Mouse (Mus musculus): ENCODE measurements around the gene Focad.

DNA sequence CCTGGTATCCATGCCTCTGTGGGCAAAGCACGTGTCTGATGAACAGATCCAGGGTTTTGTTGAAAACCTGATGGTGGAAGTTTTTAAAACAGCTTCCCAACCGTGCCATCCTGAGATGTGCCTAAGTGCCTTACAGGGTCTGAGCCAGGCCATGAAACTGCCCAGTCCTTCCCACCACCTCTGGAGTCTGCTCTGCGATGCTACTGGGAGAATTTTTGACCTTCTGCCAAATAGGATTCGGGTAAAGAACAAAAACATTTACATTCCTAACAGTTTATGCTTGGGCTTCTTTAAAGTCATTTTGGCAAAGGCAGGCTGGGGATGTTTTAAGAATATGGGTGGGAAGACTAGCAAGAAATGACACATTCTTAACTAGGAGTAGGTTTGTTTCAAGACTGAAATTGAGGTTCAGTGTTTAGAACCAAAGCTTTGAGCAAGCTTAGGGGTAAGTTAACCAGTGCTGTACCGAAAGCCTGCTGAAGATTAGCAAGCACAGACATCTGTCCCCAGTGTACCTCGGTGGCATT, 302.6 kb downstream of the Focad start:
- TF ChIP-seq CTCF (IDR thresholded peaks at IDR 0.05; ENCODE audit: low read depth, low read length), result no peak
- TF ChIP-seq EP300 (IDR thresholded peaks at IDR 0.05; ENCODE audit: insufficient read depth, low read depth, low read length), result no peak
- TF ChIP-seq POLR2A (IDR thresholded peaks at IDR 0.05; ENCODE audit: insufficient read depth, low read length), result no peak

All from ES-Bruce4 (cell line).